Mouse (Mus musculus) forebrain, embryonic 10.5 days (tissue): ENCODE measurements around the gene Shbg. TPM values are rescaled to one million over a fixed set of nuclear protein-coding genes. Genes with fewer than 3 reads are reported as not detected.
A peak's percentile ranks its signal among the peaks of the same experiment; 100 is the strongest.

Experiments
- DNase-seq: peaks from one replicate; pipeline ENCODE4 v3.0.0-alpha.2; 2017; ENCODE audit warnings: low spot score; ENCODE audit errors: extremely low spot score
- H3K27ac ChIP-seq: fragments of 300-500 bp; sonication (generic); 2 replicates; pipeline ENCODE4 v1.5.1; 2016; ENCODE audit warnings: mild to moderate bottlenecking
- H3K27me3 ChIP-seq: fragments of 300-500 bp; sonication (generic); 2 replicates; pipeline ENCODE4 v1.6.1; 2016; ENCODE audit warnings: mild to moderate bottlenecking; ENCODE audit not compliant: poor library complexity, severe bottlenecking
- H3K36me3 ChIP-seq: fragments of 300-500 bp; sonication (generic); replicated peaks from 2 replicates; pipeline ENCODE4 v1.6.1; 2016; ENCODE audit warnings: mild to moderate bottlenecking, moderate library complexity
- H3K4me1 ChIP-seq: fragments of 300-500 bp; sonication (generic); 2 replicates; pipeline ENCODE4 v1.6.1; 2016
- H3K4me3 ChIP-seq: fragments of 300-500 bp; sonication (generic); 2 replicates; pipeline ENCODE4 v1.5.1; 2016; ENCODE audit warnings: mild to moderate bottlenecking, moderate library complexity
- H3K9me3 ChIP-seq: fragments of 300-500 bp; sonication (generic); 2 replicates; pipeline ENCODE4 v1.6.1; 2016; ENCODE audit warnings: mild to moderate bottlenecking, moderate library complexity
- WGBS: fragments of 180-500 bp; shearing (Covaris S2); methylation state at CpG from one replicate; pipeline ENCODE4 v1.1.7; 2016; 5-methylcytosine and 5-hydroxymethylcytosine counted together
- polyA plus RNA-seq: library from polyadenylated mRNA; unstranded; fragments of >200 nt; fragmentation: Nextera tagmentation; extraction: Ambion mirVana; gene quantifications from 2 replicates; pipeline ENCODE4 v1.2.1, GENCODE M21; 2016

The Shbg gene
- polyA plus RNA-seq, result not detected in 2 replicates

- whole genome bisulfite sequencing, result 77% methylated on average over 5 of the region's 5 CpGs
- no peak within 1 kb of the TSS for H3K27ac ChIP-seq
- no peak for DNase-seq
Measured at GRCm38 (mm10) chr11:69617805-69618204, at the start of gene Shbg. Gene Shbg, minus strand, starts transcription at chr11:69617905.

GRCm38 (mm10) chr11:69666665-69667005 lies 48.9 kb upstream of the Shbg start:
- peaks cover 46% of the 10 kb centered on the region for H3K4me1 ChIP-seq
- H3K9me3 ChIP-seq, result no peaks in the 10 kb centered on the region
- H3K4me3 ChIP-seq, result peak overlapping the region; percentile 20; the same call in 1 of the 2 replicates
- WGBS, result 83% methylated on average over 3 of the region's 3 CpGs
- H3K27me3 ChIP-seq, result no peaks in the 10 kb centered on the region
- DNase-seq, result no peak
- H3K36me3 ChIP-seq, result peaks cover 86% of the 10 kb centered on the region
- H3K27ac ChIP-seq, result no peak overlapping the region

More at GRCm38 (mm10) chr11:69617805-69618204, at the start of gene Shbg:
- Histone ChIP-seq H3K27me3 (peaks cover 34% of the 10 kb centered on the region), H3K36me3 (no peaks in the 10 kb centered on the region), H3K9me3 (no peaks in the 10 kb centered on the region), H3K4me3 (no peak within 1 kb of the TSS), H3K4me1 (peaks cover 40% of the 10 kb centered on the region)

GRCm38 (mm10) chr11:69665961-69666664 lies 48.4 kb upstream of the Shbg start, which contains the start of gene Cd68:
Gene Cd68, minus strand, starts transcription at chr11:69666153.
- no peaks in the 10 kb centered on the region for H3K27me3 ChIP-seq
- WGBS, result 34% methylated on average over 7 of the region's 7 CpGs
- H3K4me1 ChIP-seq, result peaks cover 51% of the 10 kb centered on the region
- no peaks in the 10 kb centered on the region for H3K9me3 ChIP-seq
- no peak for DNase-seq
- H3K27ac ChIP-seq, result no peak within 1 kb of the TSS
- H3K36me3 ChIP-seq, result peaks cover 80% of the 10 kb centered on the region
- peak within 1 kb of the TSS; percentile 20; the same call in 1 of the 2 replicates for H3K4me3 ChIP-seq

GRCm38 (mm10) chr11:69665457-69665960 lies 47.8 kb upstream of the Shbg start:
- no peaks in the 10 kb centered on the region for H3K27me3 ChIP-seq
- H3K27ac ChIP-seq, result no peak overlapping the region
- H3K4me3 ChIP-seq, result peak overlapping the region; percentile 20; the same call in 1 of the 2 replicates
- 86% methylated on average over 9 of the region's 9 CpGs for WGBS
- peaks cover 51% of the 10 kb centered on the region for H3K4me1 ChIP-seq
- no peak for DNase-seq
- H3K36me3 ChIP-seq, result peaks cover 74% of the 10 kb centered on the region
- no peaks in the 10 kb centered on the region for H3K9me3 ChIP-seq

GRCm38 (mm10) chr11:69664841-69665240 lies 47.1 kb upstream of the Shbg start:
- Histone ChIP-seq H3K9me3 (no peaks in the 10 kb centered on the region), H3K36me3 (peaks cover 74% of the 10 kb centered on the region), H3K4me3 (peak overlapping the region; percentile 5; the same call in 1 of the 2 replicates), H3K4me1 (peaks cover 44% of the 10 kb centered on the region), H3K27me3 (no peaks in the 10 kb centered on the region), H3K27ac (no peak overlapping the region)
- DNase-seq, result no peak
- 95% methylated on average over 7 of the region's 7 CpGs for WGBS

GRCm38 (mm10) chr11:69663795-69664194 lies 46.1 kb upstream of the Shbg start:
- Histone ChIP-seq H3K9me3 (no peaks in the 10 kb centered on the region), H3K4me1 (peaks cover 35% of the 10 kb centered on the region), H3K27ac (0 out of 2 replicates have a peak overlapping the region, but pooled peaks have one; percentile 96), H3K4me3 (no peak overlapping the region), H3K36me3 (peaks cover 74% of the 10 kb centered on the region), H3K27me3 (no peaks in the 10 kb centered on the region)
- no peak for DNase-seq
- 94% methylated on average over 6 of the region's 6 CpGs for WGBS

- 70% methylated on average over 13 of the region's 13 CpGs for WGBS
- H3K4me3 ChIP-seq, result peak overlapping the region; percentile 66
- no peaks in the 10 kb centered on the region for H3K9me3 ChIP-seq
- peaks cover 34% of the 10 kb centered on the region for H3K4me1 ChIP-seq
- H3K27me3 ChIP-seq, result no peaks in the 10 kb centered on the region
- peaks cover 74% of the 10 kb centered on the region for H3K36me3 ChIP-seq
- no peak for DNase-seq
- H3K27ac ChIP-seq, result peak overlapping the region; percentile 96
Measured at GRCm38 (mm10) chr11:69662967-69663671, 45.4 kb upstream of the Shbg start.

GRCm38 (mm10) chr11:69662213-69662966 lies 44.7 kb upstream of the Shbg start, which contains the start of gene Mpdu1:
Gene Mpdu1, minus strand, starts transcription at chr11:69662642.
- peak within 1 kb of the TSS; percentile 66 for H3K4me3 ChIP-seq
- H3K36me3 ChIP-seq, result peaks cover 74% of the 10 kb centered on the region
- peak; percentile 96 for DNase-seq
- peak within 1 kb of the TSS; percentile 96 for H3K27ac ChIP-seq
- peaks cover 31% of the 10 kb centered on the region for H3K4me1 ChIP-seq
- no peaks in the 10 kb centered on the region for H3K27me3 ChIP-seq
- H3K9me3 ChIP-seq, result no peaks in the 10 kb centered on the region
- under 1% methylated on average over 48 of the region's 48 CpGs for WGBS

GRCm38 (mm10) chr11:69661221-69661881 lies 43.6 kb upstream of the Shbg start:
- Histone ChIP-seq H3K4me1 (peaks cover 41% of the 10 kb centered on the region), H3K9me3 (no peaks in the 10 kb centered on the region), H3K4me3 (peak overlapping the region; percentile 66), H3K27ac (peak overlapping the region; percentile 96), H3K36me3 (peaks cover 75% of the 10 kb centered on the region), H3K27me3 (no peaks in the 10 kb centered on the region)
- DNase-seq, result no peak
- 86% methylated on average over 3 of the region's 3 CpGs for WGBS

- peak overlapping the region; percentile 3; the same call in 1 of the 2 replicates for H3K4me3 ChIP-seq
- H3K4me1 ChIP-seq, result peaks cover 55% of the 10 kb centered on the region
- no peaks in the 10 kb centered on the region for H3K27me3 ChIP-seq
- H3K9me3 ChIP-seq, result no peaks in the 10 kb centered on the region
- H3K36me3 ChIP-seq, result peaks cover 77% of the 10 kb centered on the region
- DNase-seq, result no peak
- H3K27ac ChIP-seq, result no peak overlapping the region
- WGBS, result 87% methylated on average over 15 of the region's 15 CpGs
Measured at GRCm38 (mm10) chr11:69657462-69657881, 39.8 kb upstream of the Shbg start.

GRCm38 (mm10) chr11:69656617-69657461 lies 39.1 kb upstream of the Shbg start:
- H3K9me3 ChIP-seq, result no peaks in the 10 kb centered on the region
- no peaks in the 10 kb centered on the region for H3K27me3 ChIP-seq
- H3K27ac ChIP-seq, result peak overlapping the region; percentile 15; the same call in 1 of the 2 replicates
- 0 out of 2 replicates have a peak overlapping the region, but pooled peaks have one; percentile 3 for H3K4me3 ChIP-seq
- whole genome bisulfite sequencing, result 85% methylated on average over 10 of the region's 10 CpGs
- peak; percentile 65 for DNase-seq
- peaks cover 53% of the 10 kb centered on the region for H3K4me1 ChIP-seq
- peaks cover 84% of the 10 kb centered on the region for H3K36me3 ChIP-seq
